Mouse (Mus musculus) CH12.LX (cell line): Measurements from ENCODE around the gene Ces3a. TPM values are rescaled to one million over a fixed set of nuclear protein-coding genes. Genes with fewer than 3 reads are reported as not detected.
"Not testable (repeated sequence)": the region's sequence is repeated elsewhere in the genome, so short reads cannot be mapped to it uniquely, and the experiment has no call there.

ENCODE experiments used
- DNase-seq: peaks from one replicate; pipeline ENCODE4 v3.0.0-alpha.2; 2013; ENCODE audit errors: extremely low read depth
- H3K27ac ChIP-seq: 2 replicates; pipeline ENCODE4 v1.5.1; 2012; ENCODE audit warnings: low read depth, mild to moderate bottlenecking, control low read depth, moderate library complexity; ENCODE audit not compliant: insufficient read depth
- H3K27me3 ChIP-seq: replicated peaks from 2 replicates; pipeline ENCODE3; 2012; ENCODE audit warnings: inconsistent platforms
- H3K36me3 ChIP-seq, 2 experiments: replicated peaks in 1 of 2; 2 replicates each; pipeline versions ENCODE3 to v1.6.1; 2012; ENCODE audit warnings: inconsistent platforms in 1 of 2, low read length in 1 of 2, mild to moderate bottlenecking in 1 of 2, mixed read lengths in 1 of 2, moderate library complexity in 1 of 2; ENCODE audit not compliant: control insufficient read depth in 1 of 2, insufficient read depth in 1 of 2
- H3K4me1 ChIP-seq, 2 experiments: 2 replicates each; pipeline ENCODE4 v1.6.1; 2012; ENCODE audit warnings: inconsistent platforms in 1 of 2, moderate library complexity in 1 of 2; ENCODE audit not compliant: insufficient read depth in 2 of 2, control insufficient read depth in 1 of 2
- H3K4me2 ChIP-seq: 2 replicates; pipeline ENCODE4 v1.6.1; 2012; ENCODE audit warnings: low read depth, mild to moderate bottlenecking, control low read depth; ENCODE audit not compliant: poor library complexity, insufficient read depth, severe bottlenecking
- H3K4me3 ChIP-seq, 3 experiments: fragments of 150-350 bp in 1 of 3; sonication (generic) in 1 of 3; replicated peaks in 1 of 3; 2 replicates each; pipeline versions ENCODE3 to v1.5.1; 2011 to 2012; ENCODE audit warnings: low read depth in 2 of 3, low read length in 2 of 3, mild to moderate bottlenecking in 2 of 3, moderate library complexity in 2 of 3, control low read depth in 1 of 3, improper control_type of control experiment in 1 of 3, inconsistent platforms in 1 of 3, mixed read lengths in 1 of 3; ENCODE audit not compliant: poor library complexity in 1 of 3
- H3K79me2 ChIP-seq: replicated peaks from 2 replicates; pipeline ENCODE4 v1.6.1; 2012; ENCODE audit warnings: mild to moderate bottlenecking, moderate library complexity; ENCODE audit not compliant: control insufficient read depth, poor library complexity, insufficient read depth, severe bottlenecking; ENCODE audit errors: extremely low read depth
- H3K9ac ChIP-seq: 2 replicates; pipeline ENCODE4 v1.6.1; 2012; ENCODE audit warnings: low read depth, mild to moderate bottlenecking, control low read depth, moderate library complexity; ENCODE audit not compliant: insufficient read depth
- H3K9me3 ChIP-seq: replicated peaks from 2 replicates; pipeline ENCODE3; 2012; ENCODE audit warnings: low read length, inconsistent platforms, mixed read lengths
- BHLHE40 ChIP-seq: IDR thresholded peaks from 2 replicates; pipeline ENCODE4 v1.6.1; 2011; ENCODE audit warnings: mild to moderate bottlenecking, low read depth, low read length, improper control_type of control experiment
- CHD1 ChIP-seq: IDR thresholded peaks from 2 replicates; pipeline ENCODE4 v1.6.1; 2012; ENCODE audit warnings: low read depth, low read length, improper control_type of control experiment, inconsistent platforms
- CHD2 ChIP-seq: IDR thresholded peaks from 2 replicates; pipeline ENCODE4 v1.6.1; 2011; ENCODE audit warnings: low read length, improper control_type of control experiment
- CTCF ChIP-seq, 2 experiments: IDR thresholded peaks in 1 of 2; conservative IDR thresholded peaks in 1 of 2; 2 replicates each; pipeline ENCODE4 v1.5.1; 2011 to 2012; ENCODE audit warnings: low read depth in 2 of 2, low read length in 2 of 2, improper control_type of control experiment in 1 of 2, inconsistent platforms in 1 of 2, mild to moderate bottlenecking in 1 of 2, moderate library complexity in 1 of 2
- EP300 ChIP-seq: IDR thresholded peaks from 2 replicates; pipeline ENCODE4 v1.6.1; 2011; ENCODE audit warnings: low read length, improper control_type of control experiment
- ETS1 ChIP-seq: conservative IDR thresholded peaks from 2 replicates; pipeline ENCODE4 v1.6.1; 2012; ENCODE audit warnings: low read depth, mild to moderate bottlenecking, inconsistent platforms, low read length, improper control_type of control experiment, moderate library complexity
- GABPA ChIP-seq: IDR thresholded peaks from 2 replicates; pipeline ENCODE4 v1.6.1; 2012; ENCODE audit warnings: low read depth, low read length, improper control_type of control experiment, inconsistent platforms; ENCODE audit not compliant: insufficient replicate concordance
- IRF4 ChIP-seq: IDR thresholded peaks from 2 replicates; pipeline ENCODE4 v1.6.1; 2014; ENCODE audit warnings: low read depth, mild to moderate bottlenecking, inconsistent platforms, low read length, improper control_type of control experiment
- JUND ChIP-seq: conservative IDR thresholded peaks from 2 replicates; pipeline ENCODE4 v1.6.1; 2011; ENCODE audit warnings: low read depth, low read length, improper control_type of control experiment
- KAT2A ChIP-seq: IDR thresholded peaks from 2 replicates; pipeline ENCODE4 v1.6.1; 2012; ENCODE audit warnings: low read length, improper control_type of control experiment, inconsistent platforms; ENCODE audit not compliant: insufficient replicate concordance
- MAZ ChIP-seq: IDR thresholded peaks from 2 replicates; pipeline ENCODE4 v1.6.1; 2012; ENCODE audit warnings: low read depth, mild to moderate bottlenecking, inconsistent platforms, low read length, improper control_type of control experiment, moderate library complexity
- MYC ChIP-seq: IDR thresholded peaks from 2 replicates; pipeline ENCODE4 v1.6.1; 2011; ENCODE audit warnings: low read depth, mild to moderate bottlenecking, improper control_type of control experiment, low read length
- NELFE ChIP-seq: IDR thresholded peaks from 2 replicates; pipeline ENCODE4 v1.6.1; 2011; ENCODE audit warnings: low read depth, low read length, improper control_type of control experiment
- POLR2A ChIP-seq: IDR thresholded peaks from 2 replicates; pipeline ENCODE4 v1.6.1; 2011; ENCODE audit warnings: low read depth, mild to moderate bottlenecking, improper control_type of control experiment, low read length
- RAD21 ChIP-seq: IDR thresholded peaks from 2 replicates; pipeline ENCODE4 v1.6.1; 2011; ENCODE audit warnings: low read depth, mild to moderate bottlenecking, low read length, improper control_type of control experiment, moderate library complexity
- SIN3A ChIP-seq: IDR thresholded peaks from 2 replicates; pipeline ENCODE4 v1.6.1; 2012; ENCODE audit warnings: low read length, improper control_type of control experiment, inconsistent platforms
- TBP ChIP-seq: conservative IDR thresholded peaks from 2 replicates; pipeline ENCODE4 v1.6.1; 2011; ENCODE audit warnings: low read depth, low read length, improper control_type of control experiment
- UBTF ChIP-seq: IDR thresholded peaks from 2 replicates; pipeline ENCODE4 v1.6.1; 2012; ENCODE audit warnings: low read depth, mild to moderate bottlenecking, inconsistent platforms, low read length, improper control_type of control experiment, moderate library complexity
- USF2 ChIP-seq: conservative IDR thresholded peaks from 2 replicates; pipeline ENCODE4 v1.6.1; 2011; ENCODE audit warnings: low read depth, low read length, improper control_type of control experiment
- ZMIZ1 ChIP-seq: IDR thresholded peaks from 2 replicates; pipeline ENCODE4 v1.6.1; 2012; ENCODE audit warnings: low read depth, mild to moderate bottlenecking, inconsistent platforms, low read length, improper control_type of control experiment
- dilution Hi-C: fragments of 300-500 bp; cut with MboI; formaldehyde crosslinking; loops from 2 replicates; pipeline ENCODE4 v1.14.3; 2020; ENCODE audit warnings: low sequenced_read_pairs; ENCODE audit not compliant: extremely low pct_unique_long_range_greater_than_20kb, extremely low pct_ligation_motif_present
- in situ Hi-C: fragments of 300-500 bp; cut with MboI; formaldehyde crosslinking; loops from 3 replicates; pipeline ENCODE4 v1.14.3; 2019; ENCODE audit warnings: low sequenced_read_pairs, low pct_ligation_motif_present, low pct_unique_long_range_greater_than_20kb, mixed read lengths
- polyA plus RNA-seq: library from polyadenylated mRNA; unstranded; fragments of >175 nt; gene quantifications from 2 replicates; pipeline ENCODE4 v1.2.1, GENCODE M21; 2012; ENCODE audit warnings: low read depth; ENCODE audit not compliant: insufficient read length
- total RNA-seq, 2 experiments: library from RNA; depleted of rRNA; stranded (reverse); fragments of 300-350 nt in 1 of 2; fragments of >200 nt in 1 of 2; gene quantifications; 2 replicates each; pipeline ENCODE4 v1.2.3; 2012 to 2014

The Ces3a gene
- total and polyA plus RNA-seq, 3 experiments = not detected

- dilution Hi-C loops (no loop called here), in situ Hi-C loops (no loop called here)
- TF ChIP-seq ETS1 (no peak), BHLHE40 (no peak)
- H3K4me1 ChIP-seq = no peaks in the 10 kb centered on the region
- H3K4me2 ChIP-seq = no peak within 1 kb of the TSS
- H3K9ac ChIP-seq = no peak within 1 kb of the TSS
- no peak within 1 kb of the TSS for H3K27ac ChIP-seq
- peaks cover 43% of the 10 kb centered on the region for H3K27me3 ChIP-seq
- no peaks in the 10 kb centered on the region for H3K36me3 ChIP-seq
- DNase-seq = no peak
- H3K79me2 ChIP-seq = no peaks in the 10 kb centered on the region
- no peaks in the 10 kb centered on the region for H3K9me3 ChIP-seq
- H3K4me3 ChIP-seq = no peak within 1 kb of the TSS
Observed at GRCm38 (mm10) chr8:105083449-105084050, 35.1 kb downstream of the Ces3a start, which contains the start of gene Ces3b. Gene Ces3b (plus strand): TSS chr8:105083753.

GRCm38 (mm10) chr8:105088166-105088565, 39.8 kb downstream of the Ces3a start:
- H3K79me2 ChIP-seq, H3K4me1 ChIP-seq, H3K27ac ChIP-seq, in situ Hi-C loops, H3K4me2 ChIP-seq, H3K4me3 ChIP-seq, H3K36me3 ChIP-seq, DNase-seq, H3K9ac ChIP-seq, dilution Hi-C loops, H3K9me3 ChIP-seq: not testable (repeated sequence)
- H3K27me3 ChIP-seq = peaks cover 64% of the 10 kb centered on the region

GRCm38 (mm10) chr8:105088581-105088980, 40.2 kb downstream of the Ces3a start:
- TF ChIP-seq MAZ (no peak), RAD21 (no peak), POLR2A (no peak), TBP (no peak), ETS1 (no peak), SIN3A (no peak)
- no peaks in the 10 kb centered on the region for H3K4me1 ChIP-seq
- no peak overlapping the region for H3K4me3 ChIP-seq
- peaks cover 62% of the 10 kb centered on the region for H3K27me3 ChIP-seq
- no peaks in the 10 kb centered on the region for H3K79me2 ChIP-seq
- H3K27ac ChIP-seq = no peak overlapping the region
- no peak overlapping the region for H3K9ac ChIP-seq
- dilution Hi-C loops = no loop called here
- in situ Hi-C loops = no loop called here
- H3K36me3 ChIP-seq = no peaks in the 10 kb centered on the region
- no peak for DNase-seq
- no peaks in the 10 kb centered on the region for H3K9me3 ChIP-seq
- no peak overlapping the region for H3K4me2 ChIP-seq

GRCm38 (mm10) chr8:105093992-105094391, 45.6 kb downstream of the Ces3a start:
- Histone ChIP-seq H3K27me3 (peaks cover 34% of the 10 kb centered on the region), H3K9ac (no peak overlapping the region), H3K4me1 (no peaks in the 10 kb centered on the region), H3K27ac (no peak overlapping the region), H3K36me3 (no peaks in the 10 kb centered on the region), H3K79me2 (no peaks in the 10 kb centered on the region), H3K4me2 (no peak overlapping the region), H3K9me3 (no peaks in the 10 kb centered on the region), H3K4me3 (no peak overlapping the region)
- dilution Hi-C loops (no loop called here), in situ Hi-C loops (no loop called here)
- DNase-seq = no peak
- TF ChIP-seq MYC = no peak
- TF ChIP-seq EP300 = no peak
- TF ChIP-seq CHD1 = no peak
- no peak for TF ChIP-seq CHD2
- no peak for TF ChIP-seq CTCF (conservative IDR thresholded peaks at IDR 0.05 in 1 of 2, IDR thresholded peaks at IDR 0.05 in 1 of 2; ENCODE audit: low read depth in 2 of 2, low read length in 2 of 2)
- TF ChIP-seq IRF4 = no peak
- no peak for TF ChIP-seq USF2
- TF ChIP-seq KAT2A = no peak
- no peak for TF ChIP-seq NELFE
- no peak for TF ChIP-seq ZMIZ1
- TF ChIP-seq UBTF = no peak
- TF ChIP-seq MAZ = no peak
- no peak for TF ChIP-seq GABPA
- no peak for TF ChIP-seq RAD21
- TF ChIP-seq JUND = no peak
